Mouse (Mus musculus): ENCODE measurements at regions not wholly inside any gene's neighbourhood (a gene's known extent, or its start where the extent isn't known, plus 50 kb on each side); places are given as distances from the start of the nearest gene placed in this dataset.

DNA sequence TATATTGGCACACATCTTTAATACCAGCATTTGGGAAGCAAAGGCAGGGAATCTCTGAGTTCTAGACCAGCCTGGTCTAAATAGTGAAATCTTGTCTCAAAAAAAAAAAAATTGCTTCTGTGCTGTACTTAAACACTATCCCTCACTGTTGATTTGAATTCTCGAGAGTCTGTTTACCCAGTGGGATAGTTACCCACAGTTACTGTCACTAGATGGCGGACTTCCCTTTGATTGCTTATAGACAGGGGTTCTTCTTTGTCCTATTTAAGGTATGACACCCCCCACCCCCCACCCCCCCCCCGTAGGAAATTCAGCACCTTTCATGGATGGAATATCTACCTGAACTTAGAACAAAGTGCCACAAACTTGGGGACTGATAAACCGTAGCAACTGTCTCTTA, 242.1 kb upstream of the Jun start:
- in situ Hi-C loops (cut with MboI; ENCODE audit: unreplicated experiment in 2 of 2), result loop anchor here in 1 of 2 experiments (10.0 kb wide), 1 partner anchor 431 kb away; no protein-coding TSS in a partner anchor

GRCm38 (mm10) chr4:95301907-95302306, 249.9 kb upstream of the Jun start:
- in situ Hi-C loops (cut with MboI; ENCODE audit: unreplicated experiment in 2 of 2), result loop anchor here (5.0 kb wide), 2 partner anchors 250 to 565 kb away; partner anchors contain the start of gene Jun (in 2 of the 2)

GRCm38 (mm10) chr4:95303337-95303736, 251.3 kb upstream of the Jun start:
- in situ Hi-C loops (cut with MboI; ENCODE audit: unreplicated experiment in 2 of 2), result loop anchor here (5.0 kb wide), 2 partner anchors 251 to 564 kb away; partner anchors contain the start of gene Jun (in 2 of the 2)

- in situ Hi-C loops (cut with MboI; ENCODE audit: unreplicated experiment in 2 of 2), result loop anchor here (5.0 kb wide), 2 partner anchors 252 to 563 kb away; partner anchors contain the start of gene Jun (in 2 of the 2)
Measured at GRCm38 (mm10) chr4:95304006-95304405, 252.0 kb upstream of the Jun start.

- in situ Hi-C loops (cut with MboI; ENCODE audit: unreplicated experiment in 2 of 2), result no loop called here
Measured at GRCm38 (mm10) chr4:95307134-95307533, 250.2 kb upstream of the Fggy start.

GRCm38 (mm10) chr4:95308469-95308895, 248.8 kb upstream of the Fggy start:
- in situ Hi-C loops (cut with MboI; ENCODE audit: unreplicated experiment in 2 of 2), result no loop called here

- in situ Hi-C loops (cut with MboI; ENCODE audit: unreplicated experiment in 2 of 2), result no loop called here
Measured at GRCm38 (mm10) chr4:95310410-95310809, 246.9 kb upstream of the Fggy start.

GRCm38 (mm10) chr4:95317821-95318290, 239.5 kb upstream of the Fggy start:
- in situ Hi-C loops (cut with MboI; ENCODE audit: unreplicated experiment in 2 of 2), result no loop called here

DNA sequence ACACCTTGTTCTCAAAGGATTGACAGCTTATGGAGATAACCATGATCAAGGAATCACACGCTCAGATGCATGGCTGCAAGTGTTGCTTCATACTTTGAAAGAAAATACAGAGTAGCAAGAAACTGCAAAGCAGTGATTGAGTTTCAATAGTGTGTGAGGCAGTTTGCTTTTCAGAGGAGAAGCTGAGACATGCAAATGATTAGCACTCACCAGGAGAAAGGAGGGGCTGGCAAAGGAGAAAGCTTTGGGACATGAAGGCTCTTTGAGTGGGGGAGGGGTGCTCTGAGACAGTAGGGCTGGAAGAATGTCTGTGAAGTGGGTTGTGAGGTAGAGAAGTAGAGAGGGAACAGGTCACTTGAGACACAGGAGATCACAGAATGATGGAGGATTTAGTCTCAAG, 238.7 kb upstream of the Fggy start:
- in situ Hi-C loops (cut with MboI; ENCODE audit: unreplicated experiment in 2 of 2), result no loop called here

GRCm38 (mm10) chr4:95319036-95319435, 238.3 kb upstream of the Fggy start:
- in situ Hi-C loops (cut with MboI; ENCODE audit: unreplicated experiment in 2 of 2), result no loop called here

DNA sequence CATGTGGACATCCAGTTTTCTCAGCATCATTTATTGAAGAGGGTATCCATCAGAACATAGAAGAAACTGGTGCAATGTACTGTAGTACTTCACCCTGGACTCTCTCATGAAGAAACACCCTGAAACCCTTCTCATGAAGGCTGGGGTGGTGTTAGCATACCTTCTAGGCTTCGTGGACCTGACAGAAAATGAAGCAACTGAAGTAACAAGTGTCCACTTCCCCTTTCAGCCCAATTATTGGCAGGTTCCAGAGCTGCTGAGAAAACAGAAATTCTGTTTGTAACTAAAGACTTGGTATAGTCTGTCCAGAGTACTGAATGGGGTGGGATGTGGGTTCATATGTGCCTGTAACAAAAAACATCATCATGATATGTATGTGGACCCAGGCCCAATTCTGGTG, 231.4 kb upstream of the Fggy start:
- in situ Hi-C loops (cut with MboI; ENCODE audit: unreplicated experiment in 2 of 2), result no loop called here

DNA sequence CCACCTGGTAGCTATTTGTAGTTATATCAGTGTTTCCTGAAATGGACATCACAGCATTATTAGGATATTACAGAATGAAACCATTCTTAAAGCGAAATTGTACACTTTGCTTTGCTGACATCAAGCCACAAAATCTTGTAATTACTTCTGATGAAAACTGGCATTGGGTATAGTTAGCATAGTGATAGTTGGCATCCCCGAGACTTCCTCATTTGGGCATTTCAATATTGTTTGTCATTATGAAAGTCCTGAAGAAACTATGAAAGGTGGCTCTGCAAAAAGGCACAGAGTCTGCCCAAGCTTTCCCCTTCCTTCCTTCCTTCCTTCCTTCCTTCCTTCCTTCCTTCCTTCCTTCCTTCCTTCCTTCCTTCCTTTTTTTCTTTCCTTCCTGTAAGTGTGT, 217.5 kb upstream of the Fggy start:
- in situ Hi-C loops (cut with MboI; ENCODE audit: unreplicated experiment in 2 of 2), result no loop called here

- in situ Hi-C loops (cut with MboI; ENCODE audit: unreplicated experiment in 2 of 2), result no loop called here
Measured at GRCm38 (mm10) chr4:95340926-95341325, 216.4 kb upstream of the Fggy start.

DNA sequence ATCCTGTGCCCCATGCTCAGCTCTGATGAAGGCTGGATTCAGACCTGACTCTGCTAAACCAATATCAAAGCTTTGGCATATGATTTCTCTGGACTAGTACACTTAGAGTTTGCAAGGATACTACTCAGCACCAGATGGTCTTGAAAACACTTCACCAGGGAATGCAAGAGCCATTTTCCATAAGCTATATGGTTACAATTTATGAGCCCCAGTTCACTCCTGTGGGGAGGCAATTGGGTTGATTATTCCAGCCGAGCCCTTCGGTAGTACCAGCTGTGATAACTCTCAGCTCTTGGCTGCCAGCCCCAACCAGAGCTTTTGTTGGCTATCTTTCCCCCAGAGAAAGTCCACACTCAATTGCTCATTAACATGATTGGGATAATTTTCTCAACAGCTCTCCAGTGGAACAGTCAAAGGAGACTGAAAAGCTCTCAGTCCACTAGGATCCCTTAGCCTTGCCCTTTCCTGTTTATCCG, 210.5 kb upstream of the Fggy start:
- in situ Hi-C loops (cut with MboI; ENCODE audit: unreplicated experiment in 2 of 2), result no loop called here

DNA sequence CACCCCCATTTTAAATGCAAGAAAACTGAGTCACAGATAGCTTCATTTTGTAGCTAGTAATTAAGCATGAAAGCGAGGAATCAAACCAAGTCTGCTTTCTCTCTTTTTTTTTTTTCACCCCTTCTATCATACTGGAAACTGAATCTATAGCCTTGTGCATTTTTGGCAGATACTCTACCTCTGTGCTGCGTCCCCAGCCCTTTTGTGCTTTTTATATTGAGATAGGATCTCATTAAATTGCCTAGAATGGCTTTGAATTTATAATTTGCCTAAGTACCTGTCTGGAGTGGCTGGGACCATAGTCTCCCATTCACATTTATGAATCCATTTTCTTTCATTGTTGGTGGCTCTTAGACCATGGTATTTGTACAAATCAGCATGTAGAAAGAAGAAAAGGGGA, 209.9 kb upstream of the Fggy start:
- in situ Hi-C loops (cut with MboI; ENCODE audit: unreplicated experiment in 2 of 2), result no loop called here

DNA sequence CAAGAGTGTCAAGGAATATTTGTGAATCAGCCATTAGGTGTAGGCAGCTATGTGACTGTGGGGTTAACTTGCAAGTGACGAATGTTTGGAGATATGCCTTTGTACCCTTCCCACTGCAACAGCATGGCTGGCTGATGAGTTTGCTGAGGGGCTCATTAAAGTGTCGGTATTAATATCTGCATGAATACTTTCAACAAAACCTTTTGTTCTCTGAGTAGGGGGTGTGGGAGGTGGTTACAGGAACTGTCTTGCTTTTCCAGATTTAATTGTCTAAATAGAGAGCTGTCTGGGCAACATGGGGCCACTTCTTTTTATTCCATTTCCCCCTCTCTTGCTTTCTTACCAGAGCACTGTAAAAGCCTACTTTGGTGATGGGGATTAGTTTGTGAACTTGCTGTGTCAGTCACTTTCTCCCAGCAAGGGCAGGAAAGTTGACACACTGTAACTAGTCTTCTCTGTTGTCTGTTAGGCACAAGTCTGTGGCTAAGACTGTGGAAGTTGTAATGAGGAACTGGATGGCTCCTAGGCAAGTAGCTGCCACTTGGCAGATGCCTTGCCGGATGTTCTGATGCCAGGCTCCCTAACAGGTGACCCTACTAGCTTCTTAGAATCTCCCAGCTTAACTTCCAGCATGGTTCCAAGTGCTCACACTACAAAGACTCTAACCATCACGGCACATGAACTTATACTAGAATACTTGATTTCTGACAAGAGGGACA, 208.7 kb upstream of the Fggy start:
- in situ Hi-C loops (cut with MboI; ENCODE audit: unreplicated experiment in 2 of 2), result no loop called here

DNA sequence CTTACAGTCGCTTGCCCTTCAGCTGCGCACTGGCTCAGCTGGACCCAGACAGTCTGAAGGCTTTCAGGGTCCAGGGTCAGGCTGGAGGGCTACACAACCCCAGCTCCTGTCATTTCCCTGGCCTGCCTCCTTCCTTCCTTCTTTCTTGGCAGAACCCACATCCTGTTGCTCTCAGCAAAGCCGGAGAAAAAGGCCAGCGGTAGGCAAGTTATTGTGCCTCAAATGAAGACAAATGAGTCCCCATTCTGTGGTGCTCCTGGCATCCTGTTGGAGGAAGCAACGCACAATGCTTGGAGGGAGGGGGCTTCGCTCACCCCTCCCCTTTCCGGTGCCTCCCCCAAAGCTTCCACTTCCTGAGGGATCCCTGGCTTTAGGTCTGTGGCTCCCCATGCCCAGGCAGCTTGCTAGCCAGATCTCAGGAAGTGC, 203.4 kb upstream of the Fggy start:
- in situ Hi-C loops (cut with MboI; ENCODE audit: unreplicated experiment in 2 of 2), result no loop called here

DNA sequence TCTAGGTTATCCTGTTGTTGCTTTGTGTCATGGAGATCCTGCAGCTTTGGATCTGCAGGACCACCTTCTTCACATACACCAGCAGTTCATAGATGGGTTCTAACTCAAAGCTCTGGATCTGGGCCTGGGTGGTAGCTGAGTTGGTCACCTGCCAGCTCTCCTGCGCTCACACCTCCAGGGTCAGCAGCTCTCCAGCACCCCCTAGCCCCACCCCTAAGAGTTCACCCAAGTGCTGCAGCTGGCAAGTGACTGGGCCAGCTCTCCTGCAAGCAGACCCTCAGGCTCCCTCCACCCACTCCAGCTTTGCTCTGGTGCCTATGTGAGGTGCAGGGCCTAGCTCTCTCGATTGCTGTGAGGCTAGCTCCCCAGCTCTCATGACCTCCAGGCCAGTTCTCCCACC, 198.6 kb upstream of the Fggy start:
- in situ Hi-C loops (cut with MboI; ENCODE audit: unreplicated experiment in 2 of 2), result no loop called here

DNA sequence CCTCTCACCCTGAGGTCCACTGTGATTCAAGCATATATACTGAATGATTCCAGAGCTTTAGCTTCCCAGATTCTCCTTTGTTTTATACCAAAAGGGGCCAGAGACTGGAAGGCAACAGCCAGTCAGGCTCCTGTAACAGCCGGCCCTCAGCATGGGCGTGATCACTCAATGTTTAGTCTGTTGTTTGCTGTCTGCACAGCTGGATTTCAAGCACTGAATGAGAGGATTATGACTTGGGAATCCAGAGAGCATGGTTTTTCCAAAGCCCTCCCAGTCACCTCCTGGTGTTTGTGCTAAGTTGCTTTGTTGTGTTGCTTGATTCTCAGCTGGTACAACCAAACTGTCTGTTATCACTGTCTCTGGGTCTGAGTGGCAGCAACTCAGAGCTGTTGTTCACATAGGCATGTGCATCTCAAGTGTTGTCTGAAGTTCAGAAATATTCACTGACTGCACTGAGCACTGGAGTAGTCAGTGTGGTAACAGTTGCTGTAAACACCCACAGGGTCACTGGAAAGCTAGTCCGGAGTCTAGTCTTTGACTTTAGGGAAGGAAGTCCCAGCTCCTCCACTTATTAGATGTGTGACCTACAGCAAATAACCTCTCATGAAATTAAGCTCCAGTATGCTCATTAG, 196.9 kb upstream of the Fggy start:
- in situ Hi-C loops (cut with MboI; ENCODE audit: unreplicated experiment in 2 of 2), result no loop called here

GRCm38 (mm10) chr4:95364376-95365082, 192.8 kb upstream of the Fggy start:
- in situ Hi-C loops (cut with MboI; ENCODE audit: unreplicated experiment in 2 of 2), result no loop called here

DNA sequence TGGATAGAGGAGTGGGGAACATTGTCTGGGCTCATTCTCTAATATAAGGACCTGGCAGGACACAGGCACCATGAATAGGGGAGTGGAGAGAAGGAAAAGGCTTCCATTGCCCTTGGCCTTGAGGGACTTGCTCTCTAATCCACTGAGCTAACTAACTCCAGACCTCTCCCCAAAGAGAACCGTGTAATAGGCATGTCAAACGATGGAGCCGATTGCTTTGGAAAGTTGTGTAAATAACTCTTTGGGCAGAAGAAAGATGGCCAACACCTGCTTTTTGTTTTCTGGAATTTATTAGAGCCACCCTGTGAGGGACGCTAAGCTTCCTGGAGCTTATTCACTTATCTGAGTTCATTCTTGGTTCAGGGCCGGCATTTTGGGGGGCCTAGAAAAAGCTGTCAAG, 180.9 kb upstream of the Fggy start:
- in situ Hi-C loops (cut with MboI; ENCODE audit: unreplicated experiment in 2 of 2), result no loop called here

Measured in v-Abl transformed pro-B cells (cell line).